Comparison of ENCODE assay signal across 26 mouse cellular contexts in the genomic region with DNA sequence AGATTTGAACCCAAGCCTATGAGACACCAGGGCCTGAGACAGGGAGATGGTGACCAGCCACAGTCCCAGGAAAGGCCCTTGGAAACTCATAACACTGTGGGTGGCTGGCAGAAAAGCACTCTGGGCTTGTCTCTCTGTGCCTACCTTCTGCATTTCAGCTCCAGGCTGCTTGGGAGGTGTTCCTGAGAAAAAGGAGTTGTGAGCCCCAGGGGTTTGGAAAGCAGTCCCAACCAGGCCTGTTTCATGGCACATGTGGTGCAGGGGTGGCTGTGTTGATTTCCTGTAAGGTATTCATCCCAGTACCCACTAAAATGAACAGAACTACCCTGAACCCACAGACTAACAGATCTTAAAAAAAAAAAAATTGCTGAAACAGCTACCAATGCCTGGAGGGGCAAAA.
DNase-seq lines count a peak whose midpoint lies in the region; ATAC-seq lines count a peak whose summit lies in the region.
"Had no signal": no experiment of that assay in that cellular context is flagged by ENCODE, and none has a peak within 500 bp of the region (broad histone marks: within the 10 kb centered on the region; RNA-seq: fewer than 3 reads in every experiment).

No protein-coding gene starts in this region.

- no peaks in the 10 kb centered on the region for H3K36me3 ChIP-seq in forebrain, embryonic 10.5 days (replicated peaks)
- H3K36me3 ChIP-seq in forebrain, embryonic 16.5 days (ENCODE audit: control insufficient read depth, insufficient read depth), result no peaks in the 10 kb centered on the region
- no peaks in the 10 kb centered on the region for H3K36me3 ChIP-seq in midbrain, embryonic 11.5 days (ENCODE audit: control insufficient read depth, insufficient read depth, low read length)
- H3K36me3 ChIP-seq in midbrain, embryonic 13.5 days, result no peaks in the 10 kb centered on the region
- no peaks in the 10 kb centered on the region for H3K36me3 ChIP-seq in embryonic facial prominence, embryonic 15.5 days
- no peaks in the 10 kb centered on the region for H3K36me3 ChIP-seq in limb, embryonic 13.5 days
- H3K36me3 ChIP-seq in forebrain, embryonic 14.5 days (ENCODE audit: control insufficient read depth, insufficient read depth, low read length), result no peaks in the 10 kb centered on the region
- H3K36me3 ChIP-seq: heart, embryonic 12.5 days; hindbrain, embryonic 10.5 days; intestine, embryonic 15.5 days; stomach, embryonic 15.5 days had no signal

- H3K4me1 ChIP-seq in forebrain, embryonic 10.5 days, result no peaks in the 10 kb centered on the region
- H3K4me1 ChIP-seq in forebrain, embryonic 16.5 days (replicated peaks; ENCODE audit: control insufficient read depth, insufficient read depth, low read length), result peaks cover 2% of the 10 kb centered on the region
- no peaks in the 10 kb centered on the region for H3K4me1 ChIP-seq in midbrain, embryonic 11.5 days (ENCODE audit: control insufficient read depth, insufficient read depth, low read length)
- H3K4me1 ChIP-seq in midbrain, embryonic 13.5 days (replicated peaks), result no peaks in the 10 kb centered on the region
- 0 out of 2 replicates have a peak, but pooled peaks cover 5% of the 10 kb centered on the region for H3K4me1 ChIP-seq in embryonic facial prominence, embryonic 15.5 days
- peaks cover 21% of the 10 kb centered on the region for H3K4me1 ChIP-seq in limb, embryonic 13.5 days
- H3K4me1 ChIP-seq in forebrain, embryonic 14.5 days (ENCODE audit: control insufficient read depth, insufficient read depth, low read length), result peaks cover 3% of the 10 kb centered on the region; the same call in 1 of the 2 replicates
- H3K4me1 ChIP-seq: intestine, embryonic 15.5 days; stomach, embryonic 15.5 days had no signal

- H3K27ac ChIP-seq in forebrain, embryonic 10.5 days, result 0 out of 2 replicates have a peak overlapping the region, but pooled peaks have one; percentile 8
- H3K27ac ChIP-seq in forebrain, embryonic 16.5 days (ENCODE audit: low read length), result no peak overlapping the region
- H3K27ac ChIP-seq in midbrain, embryonic 11.5 days (ENCODE audit: low read depth, low read length), result no peak overlapping the region
- no peak overlapping the region for H3K27ac ChIP-seq in midbrain, embryonic 13.5 days
- no peak overlapping the region for H3K27ac ChIP-seq in embryonic facial prominence, embryonic 15.5 days (replicated peaks)
- H3K27ac ChIP-seq in limb, embryonic 13.5 days, result peak overlapping the region; percentile 85
- no peak overlapping the region for H3K27ac ChIP-seq in forebrain, embryonic 14.5 days (ENCODE audit: low read depth, low read length)
- H3K27ac ChIP-seq: forebrain, embryonic 13.5 days; intestine, embryonic 15.5 days; macrophage; stomach, embryonic 15.5 days had no signal

- H3K4me2 ChIP-seq in forebrain, embryonic 16.5 days (ENCODE audit: low read length), result no peak overlapping the region
- no peak overlapping the region for H3K4me2 ChIP-seq in midbrain, embryonic 11.5 days
- no peak overlapping the region for H3K4me2 ChIP-seq in midbrain, embryonic 13.5 days (replicated peaks)
- H3K4me2 ChIP-seq in embryonic facial prominence, embryonic 15.5 days (replicated peaks), result no peak overlapping the region
- no peak overlapping the region for H3K4me2 ChIP-seq in limb, embryonic 13.5 days (replicated peaks)
- no peak overlapping the region for H3K4me2 ChIP-seq in forebrain, embryonic 14.5 days (ENCODE audit: low read length)
- H3K4me2 ChIP-seq: forebrain, embryonic 13.5 days; heart, embryonic 12.5 days; intestine, embryonic 15.5 days; stomach, embryonic 15.5 days had no signal

- no peak overlapping the region for H3K9ac ChIP-seq in forebrain, embryonic 16.5 days (replicated peaks; ENCODE audit: low read depth, low read length)
- H3K9ac ChIP-seq in midbrain, embryonic 11.5 days (ENCODE audit: low read length), result no peak overlapping the region
- H3K9ac ChIP-seq in midbrain, embryonic 13.5 days (replicated peaks), result no peak overlapping the region
- no peak overlapping the region for H3K9ac ChIP-seq in embryonic facial prominence, embryonic 15.5 days
- H3K9ac ChIP-seq in limb, embryonic 13.5 days, result no peak overlapping the region
- no peak overlapping the region for H3K9ac ChIP-seq in forebrain, embryonic 14.5 days (ENCODE audit: low read length)
- H3K9ac ChIP-seq: forebrain, embryonic 13.5 days; heart, embryonic 12.5 days; intestine, embryonic 15.5 days; stomach, embryonic 15.5 days had no signal

- H3K9me3 ChIP-seq in forebrain, embryonic 10.5 days, result no peaks in the 10 kb centered on the region
- no peaks in the 10 kb centered on the region for H3K9me3 ChIP-seq in forebrain, embryonic 16.5 days (ENCODE audit: control insufficient read depth, low read length)
- H3K9me3 ChIP-seq in midbrain, embryonic 11.5 days (ENCODE audit: control insufficient read depth, low read length), result no peaks in the 10 kb centered on the region
- H3K9me3 ChIP-seq in midbrain, embryonic 13.5 days, result no peaks in the 10 kb centered on the region
- H3K9me3 ChIP-seq in embryonic facial prominence, embryonic 15.5 days (replicated peaks), result no peaks in the 10 kb centered on the region
- H3K9me3 ChIP-seq in limb, embryonic 13.5 days, result no peaks in the 10 kb centered on the region
- H3K9me3 ChIP-seq in forebrain, embryonic 14.5 days (replicated peaks; ENCODE audit: control insufficient read depth, low read length), result no peaks in the 10 kb centered on the region
- H3K9me3 ChIP-seq: forebrain, embryonic 13.5 days; heart, embryonic 12.5 days; hindbrain, embryonic 10.5 days; intestine, embryonic 15.5 days; stomach, embryonic 15.5 days had no signal

- DNase-seq in forebrain, embryonic 10.5 days (ENCODE audit: extremely low spot score, low spot score), result no peak
- DNase-seq in midbrain, embryonic 11.5 days (ENCODE audit: low spot score, missing footprints), result peak; percentile 49
- DNase-seq in embryo, embryonic 9.5 days (ENCODE audit: extremely low spot score), result no peak
- no peak for DNase-seq in forebrain, embryonic 14.5 days (ENCODE audit: low spot score)
- DNase-seq: adrenal gland, postnatal 10 days; cerebellum, adult 2 months; cerebellum, postnatal 36 days; embryo, embryonic 11 days; heart, postnatal 10 days; kidney, adult 8-10 months; kidney, postnatal 14 days; liver; thymus, adult 18-20 months; thymus, postnatal 36 days had no signal

- H3K4me3 ChIP-seq in forebrain, embryonic 10.5 days, result no peak overlapping the region
- no peak overlapping the region for H3K4me3 ChIP-seq in forebrain, embryonic 16.5 days (replicated peaks; ENCODE audit: low read length)
- no peak overlapping the region for H3K4me3 ChIP-seq in midbrain, embryonic 11.5 days (ENCODE audit: low read depth, low read length)
- H3K4me3 ChIP-seq in midbrain, embryonic 13.5 days (replicated peaks), result no peak overlapping the region
- H3K4me3 ChIP-seq in embryonic facial prominence, embryonic 15.5 days (replicated peaks), result no peak overlapping the region
- no peak overlapping the region for H3K4me3 ChIP-seq in limb, embryonic 13.5 days
- no peak overlapping the region for H3K4me3 ChIP-seq in forebrain, embryonic 14.5 days (ENCODE audit: low read depth, low read length)
- H3K4me3 ChIP-seq: forebrain, embryonic 13.5 days; heart, embryonic 12.5 days; hindbrain, embryonic 10.5 days; intestine, embryonic 15.5 days; stomach, embryonic 15.5 days had no signal

- no peak for ATAC-seq in forebrain, embryonic 16.5 days
- no peak for ATAC-seq in midbrain, embryonic 11.5 days (ENCODE audit: low FRiP score)
- ATAC-seq in midbrain, embryonic 13.5 days, result no peak
- ATAC-seq in embryonic facial prominence, embryonic 15.5 days (ENCODE audit: insufficient number of reproducible peaks, low FRiP score, low TSS enrichment, low read depth), result 0 out of 2 replicates have a peak, but pooled peaks have one; percentile 24
- ATAC-seq in limb, embryonic 13.5 days (ENCODE audit: low FRiP score, low read depth), result no peak
- ATAC-seq in forebrain, embryonic 14.5 days, result no peak
- ATAC-seq: activated CD4-positive, CD25-positive, alpha-beta regulatory T cell, adult 4 months; forebrain, embryonic 13.5 days; hindbrain, embryonic 16.5 days; intestine, embryonic 15.5 days had no signal

- no peaks in the 10 kb centered on the region for H3K27me3 ChIP-seq in forebrain, embryonic 10.5 days (ENCODE audit: poor library complexity, severe bottlenecking)
- no peaks in the 10 kb centered on the region for H3K27me3 ChIP-seq in forebrain, embryonic 16.5 days (replicated peaks; ENCODE audit: control insufficient read depth, insufficient read depth, low read length)
- no peaks in the 10 kb centered on the region for H3K27me3 ChIP-seq in midbrain, embryonic 11.5 days (ENCODE audit: control insufficient read depth, insufficient read depth, low read length)
- no peaks in the 10 kb centered on the region for H3K27me3 ChIP-seq in midbrain, embryonic 13.5 days
- H3K27me3 ChIP-seq in embryonic facial prominence, embryonic 15.5 days, result no peaks in the 10 kb centered on the region
- H3K27me3 ChIP-seq in limb, embryonic 13.5 days, result no peaks in the 10 kb centered on the region
- H3K27me3 ChIP-seq in forebrain, embryonic 14.5 days (replicated peaks; ENCODE audit: control insufficient read depth, insufficient read depth, low read length), result no peaks in the 10 kb centered on the region
- H3K27me3 ChIP-seq: forebrain, embryonic 13.5 days; intestine, embryonic 15.5 days; stomach, embryonic 15.5 days had no signal

Comparison
In these comparisons a context has a peak if more than half of its experiments do, and no peak if none do; other contexts are left out.
1. H3K27ac ChIP-seq: peak in forebrain, embryonic 10.5 days (single experiment) and limb, embryonic 13.5 days (single experiment); none in forebrain, embryonic 16.5 days (single experiment), midbrain, embryonic 11.5 days (single experiment), midbrain, embryonic 13.5 days (single experiment), embryonic facial prominence, embryonic 15.5 days (single experiment) and forebrain, embryonic 14.5 days (single experiment).